Mouse (Mus musculus): ENCODE measurements at regions not wholly inside any gene's neighbourhood (a gene's known extent, or its start where the extent isn't known, plus 50 kb on each side); places are given as distances from the start of the nearest gene placed in this dataset.

- no peak for DNase-seq (ENCODE audit: low spot score)
Observed at GRCm38 (mm10) chr8:87019795-87020194, 134.7 kb upstream of the N4bp1 start.

- no peak for DNase-seq (ENCODE audit: low spot score)
Observed at GRCm38 (mm10) chr8:86975546-86975945, 90.5 kb upstream of the N4bp1 start.

- no peak for DNase-seq (ENCODE audit: low spot score)
Observed at GRCm38 (mm10) chr8:86971736-86972135, 86.7 kb upstream of the N4bp1 start.

- no peak for DNase-seq (ENCODE audit: low spot score)
Observed at GRCm38 (mm10) chr8:86969051-86969450, 84.0 kb upstream of the N4bp1 start.

- DNase-seq (ENCODE audit: low spot score) = no peak
Observed at GRCm38 (mm10) chr8:86967891-86968311, 82.8 kb upstream of the N4bp1 start.

GRCm38 (mm10) chr8:86961218-86962195 lies 76.4 kb upstream of the N4bp1 start:
- DNase-seq (ENCODE audit: low spot score) = no peak
